Mouse (Mus musculus) left cerebral cortex, postnatal 10 days (tissue): ENCODE data around the gene Lnx2. TPM values are rescaled to one million over a fixed set of nuclear protein-coding genes. Genes with fewer than 3 reads are reported as not detected.

Source experiments
- DNase-seq, 2 experiments: peaks; one replicate each; pipeline ENCODE4 v3.0.0; 2021 to 2022; ENCODE audit warnings: low spot score in 2 of 2, mixed read lengths in 1 of 2; ENCODE audit errors: extremely low spot score in 1 of 2
- intact Hi-C: fragments of 180-260 bp; cut with DNase I; formaldehyde crosslinking; loops from one replicate; pipeline ENCODE4 v1.15.1; 2025
- total RNA-seq, 2 experiments: library from RNA; stranded (reverse); gene quantifications; 2 replicates each; pipeline ENCODE4 v1.2.3; 2021

Gene Lnx2
- total RNA-seq, 2 experiments from 2014 or later, result 5.6 to 6.2 TPM

DNA sequence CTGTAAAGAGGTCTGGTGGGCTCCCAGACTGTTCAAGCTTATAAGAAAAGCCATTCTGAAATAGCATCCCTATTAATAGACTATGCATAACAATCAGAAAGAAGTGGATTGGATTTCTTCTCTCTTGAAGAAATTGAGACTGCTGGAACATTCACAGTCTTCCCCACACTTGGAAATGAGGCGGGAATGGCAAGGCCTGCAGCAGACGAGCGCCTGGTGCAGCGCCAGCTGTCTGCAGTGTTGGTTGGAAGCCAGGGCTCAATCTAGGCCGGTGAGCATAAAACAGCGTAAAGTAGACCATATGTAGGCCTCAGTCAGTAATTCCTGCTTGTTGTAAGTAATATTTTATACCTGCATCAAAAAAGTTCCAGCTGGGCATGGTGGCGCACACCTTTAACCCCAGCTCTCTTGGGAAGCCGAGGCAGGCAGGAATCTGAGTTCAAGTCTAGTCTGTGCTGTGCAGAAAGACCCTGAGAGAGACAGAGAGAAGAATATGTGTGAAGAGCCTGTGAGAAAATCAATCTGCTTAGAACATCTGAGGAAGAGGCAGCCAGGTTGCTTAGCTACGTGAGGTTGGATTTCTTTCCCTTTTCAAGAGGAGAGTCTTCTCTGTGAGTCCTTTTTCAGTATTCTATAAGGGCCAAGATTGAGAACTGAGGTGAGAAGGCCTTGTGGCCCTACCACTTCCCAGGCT lies 9.0 kb upstream of the Lnx2 start:
- intact Hi-C loops, result no loop called here
- DNase-seq, result peak; percentile 79 to 83

DNA sequence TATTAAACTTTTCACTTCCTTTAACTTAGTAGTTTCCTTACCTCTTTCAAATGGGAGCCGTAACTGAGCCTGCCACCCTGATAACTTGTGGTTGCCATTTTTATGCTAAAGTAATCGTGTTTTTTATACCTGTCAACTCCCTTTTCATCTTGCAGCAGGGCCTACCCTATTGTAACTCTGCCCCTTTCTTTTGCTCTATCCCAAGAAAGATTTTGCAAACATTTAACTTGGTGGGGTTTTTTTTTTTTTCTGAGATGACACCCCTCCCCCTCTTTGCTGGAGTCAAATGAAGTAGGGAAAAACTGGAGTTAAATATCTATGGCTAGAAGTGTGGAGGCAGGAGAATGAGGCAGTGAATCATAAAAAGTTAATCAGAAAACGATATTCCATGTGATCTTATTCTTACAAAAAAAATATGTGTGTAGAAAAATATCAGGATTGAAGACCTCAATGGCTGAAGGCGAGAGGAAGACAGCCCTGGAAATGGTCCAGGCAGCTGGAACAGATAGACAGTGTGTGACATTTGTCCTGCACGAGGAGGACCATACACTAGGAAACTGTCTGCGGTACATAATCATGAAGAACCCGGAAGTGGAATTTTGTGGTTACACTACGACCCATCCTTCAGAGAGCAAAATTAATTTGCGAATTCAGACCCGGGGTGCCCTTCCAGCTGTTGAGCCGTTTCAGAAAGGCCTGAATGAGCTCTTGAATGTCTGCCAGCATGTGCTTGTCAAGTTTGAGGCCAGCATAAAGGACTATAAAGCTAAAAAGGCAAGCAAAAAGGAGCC lies 1.9 kb upstream of the Lnx2 start:
- intact Hi-C loops, result loop anchor here (5.0 kb wide), 1 partner anchor 96 kb away; no protein-coding TSS in a partner anchor
- no peak for DNase-seq

DNA sequence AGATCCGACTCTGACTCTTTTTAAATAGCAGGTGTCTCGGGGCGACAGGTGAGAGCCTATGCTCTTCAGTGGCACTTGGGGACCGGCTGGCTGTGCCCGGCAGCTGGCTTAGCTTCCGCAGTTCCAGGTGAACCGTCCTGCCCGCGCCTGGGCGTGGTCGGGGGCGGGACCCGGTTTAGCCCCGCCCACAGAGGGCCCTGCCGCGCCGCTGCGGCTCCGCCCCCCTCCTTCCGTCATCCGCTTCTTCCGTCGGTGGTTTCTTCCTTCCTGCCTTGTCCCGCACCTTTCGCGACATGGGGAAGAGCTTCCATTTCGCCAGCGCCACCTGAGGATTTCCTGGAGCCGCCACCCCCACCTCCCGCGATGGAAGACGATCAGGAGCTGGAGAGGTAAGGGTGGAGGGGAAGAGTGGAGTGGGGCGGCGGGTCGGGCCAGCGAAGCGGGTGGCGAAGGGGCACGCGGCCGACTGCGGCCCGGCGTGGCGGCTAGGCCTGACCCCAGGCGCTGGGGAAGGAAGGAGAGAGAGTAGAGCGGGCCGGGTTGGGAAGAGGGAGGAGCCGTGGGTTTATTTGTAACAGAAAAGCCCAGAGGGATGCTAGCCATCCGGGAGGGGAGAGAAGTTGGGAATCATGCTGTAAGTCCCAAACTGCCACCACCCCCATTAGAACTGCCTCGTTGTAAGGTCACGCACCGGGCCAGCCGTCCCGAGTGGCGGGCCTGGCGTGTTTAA lies 1.1 kb upstream of the Lnx2 start:
- intact Hi-C loops, result loop anchor here (5.0 kb wide), 1 partner anchor 95 kb away; no protein-coding TSS in a partner anchor
- DNase-seq, result peak; percentile 78 to 92

DNA sequence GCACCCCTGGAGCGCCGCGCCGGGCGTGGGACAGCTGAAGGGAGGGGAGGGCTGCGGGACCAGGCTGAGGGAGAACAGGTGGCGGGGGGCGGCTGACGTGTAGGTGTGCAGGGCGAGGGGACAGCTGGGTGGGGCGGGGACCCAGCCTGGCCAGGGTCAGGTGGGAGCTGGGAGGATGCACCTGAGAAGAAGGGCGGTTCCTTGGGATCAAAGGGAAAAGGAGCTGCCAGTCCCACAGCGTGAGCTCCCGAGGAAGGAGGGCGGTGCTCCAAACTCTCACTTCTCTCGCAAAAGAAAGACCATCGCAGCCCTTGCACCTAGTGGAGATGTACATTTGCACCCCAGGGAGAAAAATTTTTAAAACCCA lies 396 bp upstream of the Lnx2 start, which contains the start of gene Polr1d:
Gene Polr1d (plus strand): TSS at position 252 of the 367 bp plus-strand sequence.
- no peak for DNase-seq
- intact Hi-C loops, result loop anchor here (5.0 kb wide), 1 partner anchor 94 kb away; no protein-coding TSS in a partner anchor

DNA sequence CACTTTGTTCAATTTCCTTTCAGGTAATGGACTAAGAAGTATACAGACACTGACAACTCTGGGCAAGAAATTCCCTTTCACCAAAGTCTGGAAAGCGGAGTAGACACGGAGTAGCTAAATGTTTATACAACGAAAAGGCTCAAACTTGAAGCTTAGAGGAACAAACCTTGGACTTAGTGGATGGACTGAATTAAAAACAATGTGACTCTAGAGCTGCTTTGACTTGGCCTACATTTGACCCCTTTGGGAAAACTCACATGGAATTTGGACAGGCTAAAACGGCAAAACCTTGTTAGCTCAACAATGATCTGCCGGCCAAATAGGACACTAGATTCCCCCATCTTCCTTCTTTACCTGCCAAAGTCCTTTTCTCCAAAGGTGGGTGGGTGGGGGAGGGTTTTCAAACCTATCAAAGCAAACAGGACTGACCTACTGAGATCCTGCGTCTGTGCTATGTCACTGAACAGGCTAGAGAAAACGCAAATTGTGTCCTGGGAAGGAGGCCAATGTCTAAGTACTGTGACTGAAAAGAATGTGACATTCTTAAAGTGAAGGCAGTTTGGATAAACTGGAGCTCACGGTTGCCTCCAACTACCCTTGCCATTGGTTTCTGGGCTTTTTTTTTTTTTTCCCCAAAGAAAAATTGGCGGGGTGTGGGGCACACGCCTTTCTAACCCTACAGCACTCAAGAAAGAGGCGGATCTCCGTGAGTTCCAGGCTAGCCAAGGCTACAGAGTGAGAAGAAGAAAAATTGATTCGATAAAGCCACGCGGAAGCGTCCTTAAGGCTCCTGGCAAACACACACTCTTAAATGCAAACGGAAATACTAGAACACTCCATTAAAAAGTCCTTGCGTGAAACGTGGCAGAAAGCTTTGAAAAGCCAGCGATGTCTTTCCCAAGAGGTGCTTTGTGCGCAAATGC lies 1.0 kb downstream of the Lnx2 start:
- intact Hi-C loops, result loop anchor here (5.0 kb wide), 1 partner anchor 93 kb away; no protein-coding TSS in a partner anchor
- no peak for DNase-seq

DNA sequence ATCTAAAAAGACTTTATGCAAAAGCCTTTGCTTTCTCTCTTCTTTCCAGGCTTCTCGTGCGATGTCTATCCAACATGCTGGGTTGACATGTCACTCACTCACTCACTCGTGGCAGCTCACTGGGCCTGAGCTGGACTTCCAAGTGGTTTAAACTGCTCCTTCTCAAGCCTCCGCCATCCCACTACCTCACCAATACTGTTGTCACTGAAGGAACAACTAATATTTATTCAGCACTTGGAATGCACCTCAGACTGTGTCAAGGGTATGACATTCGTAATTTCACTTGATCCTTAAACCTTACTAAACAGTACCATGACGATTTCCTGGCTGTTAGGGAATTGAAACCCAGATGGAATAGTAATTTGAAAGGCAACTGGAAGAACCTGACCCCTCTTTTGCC lies 2.6 kb downstream of the Lnx2 start:
- intact Hi-C loops, result no loop called here
- no peak for DNase-seq

DNA sequence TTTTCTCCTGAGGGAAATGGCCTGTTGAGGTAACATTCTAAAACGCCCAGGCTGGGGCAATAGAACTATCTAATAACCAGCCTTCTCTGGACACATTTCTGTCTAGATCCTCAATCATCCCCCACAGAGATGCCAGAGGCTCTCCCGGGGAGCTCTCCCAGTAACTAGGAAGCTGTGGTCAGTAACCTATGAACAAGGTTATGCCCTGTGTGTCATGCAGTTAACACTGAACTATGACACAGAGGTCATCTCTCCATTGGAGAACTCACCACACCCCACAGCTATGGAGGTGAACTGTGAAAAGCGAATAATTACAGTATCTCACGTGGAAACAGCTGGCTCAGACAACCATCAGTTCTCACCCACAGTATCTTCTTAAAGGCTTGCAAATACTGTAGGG lies 4.5 kb downstream of the Lnx2 start:
- intact Hi-C loops, result no loop called here
- no peak for DNase-seq

DNA sequence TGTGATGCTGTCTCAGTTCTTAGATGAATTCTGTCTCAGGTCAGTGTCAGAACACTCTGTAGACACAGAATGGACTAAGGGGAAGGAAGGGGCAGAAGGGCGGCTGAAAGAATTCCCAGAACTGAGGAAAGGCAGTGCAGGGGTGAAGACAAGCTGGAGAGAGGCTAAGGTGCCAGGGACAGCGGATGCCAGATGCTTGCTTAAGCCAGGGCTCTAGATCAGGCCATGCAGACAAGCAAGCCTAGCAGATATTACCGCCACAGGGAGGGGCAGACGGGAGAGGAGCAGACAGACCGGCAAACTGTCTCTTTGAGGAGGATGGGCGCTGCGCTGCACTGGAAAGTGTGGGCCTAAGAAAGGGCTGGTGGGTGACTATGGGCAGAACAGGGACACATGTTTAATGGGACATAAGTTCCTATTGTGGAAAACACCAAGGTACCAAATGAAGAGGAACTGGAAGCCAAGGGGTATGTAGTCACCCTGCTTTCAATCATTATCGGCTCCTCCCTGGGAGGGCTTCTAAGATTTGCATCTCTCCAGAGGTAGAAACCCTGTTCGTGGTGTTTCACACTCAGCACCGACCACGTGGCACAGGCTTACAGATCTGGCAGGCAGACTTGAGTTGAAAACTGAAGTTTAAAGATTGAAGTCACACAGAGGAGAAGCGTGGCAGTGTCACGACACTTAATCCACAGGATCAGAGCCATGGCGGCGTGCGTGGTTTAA lies 5.4 kb downstream of the Lnx2 start:
- intact Hi-C loops, result no loop called here
- DNase-seq, result no peak

DNA sequence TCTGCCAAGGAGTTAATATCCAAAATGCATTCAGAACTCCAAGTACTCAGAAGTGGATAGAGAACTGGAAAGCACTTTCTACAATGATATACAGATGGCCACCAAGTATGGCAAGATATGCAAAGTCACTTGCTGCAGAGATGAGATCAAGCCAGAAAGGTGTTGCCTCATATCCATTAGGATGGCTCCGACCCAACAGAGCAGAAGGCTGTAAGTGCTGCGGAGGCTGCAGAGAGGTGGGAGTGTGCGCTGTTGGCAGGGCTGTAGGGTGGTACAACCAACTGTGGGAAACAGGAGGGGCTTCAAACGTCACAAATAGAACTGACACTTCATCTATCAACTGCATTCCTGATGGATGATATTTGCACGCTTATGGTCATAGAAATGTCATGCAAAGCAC lies 7.5 kb downstream of the Lnx2 start:
- intact Hi-C loops, result no loop called here
- DNase-seq, result no peak

DNA sequence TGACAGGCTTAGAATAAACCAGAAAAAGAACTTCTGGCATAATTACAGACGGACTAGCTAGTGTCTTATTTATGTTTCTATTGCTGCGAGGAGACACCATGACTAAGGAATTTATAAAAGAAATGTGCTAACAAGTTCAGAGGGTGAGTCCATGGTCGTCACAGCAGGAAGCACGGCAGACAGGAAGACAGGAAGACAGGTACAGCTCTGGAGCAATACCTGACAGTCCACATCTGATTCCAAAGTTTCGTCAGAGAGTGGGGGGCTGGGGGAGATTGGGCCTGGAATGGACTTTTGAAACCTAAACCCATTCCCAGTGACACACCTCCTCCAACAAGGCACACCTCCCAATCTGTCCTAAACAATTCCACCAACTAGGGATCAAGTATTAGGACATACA lies 9.4 kb downstream of the Lnx2 start:
- intact Hi-C loops, result no loop called here
- DNase-seq, result no peak

DNA sequence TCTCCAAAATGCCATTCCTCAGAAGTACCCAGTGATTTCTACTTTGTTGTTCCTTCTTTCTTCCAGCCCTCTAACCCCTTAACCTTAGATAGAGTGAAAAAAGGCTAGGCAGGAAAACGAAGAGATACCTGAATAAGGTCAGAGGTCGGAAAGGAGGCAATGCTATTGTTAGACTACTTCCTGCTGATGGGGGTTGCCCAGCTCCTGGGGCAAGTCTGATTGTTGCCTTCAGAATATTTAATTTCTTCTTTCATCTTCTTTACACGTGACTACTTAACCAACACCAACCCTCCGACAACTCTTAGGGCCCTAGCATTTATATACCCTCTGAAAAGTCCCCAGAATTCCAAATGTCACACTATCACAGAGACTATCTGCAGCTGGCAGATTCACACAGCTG lies 10.3 kb downstream of the Lnx2 start:
- DNase-seq, result no peak
- intact Hi-C loops, result no loop called here

DNA sequence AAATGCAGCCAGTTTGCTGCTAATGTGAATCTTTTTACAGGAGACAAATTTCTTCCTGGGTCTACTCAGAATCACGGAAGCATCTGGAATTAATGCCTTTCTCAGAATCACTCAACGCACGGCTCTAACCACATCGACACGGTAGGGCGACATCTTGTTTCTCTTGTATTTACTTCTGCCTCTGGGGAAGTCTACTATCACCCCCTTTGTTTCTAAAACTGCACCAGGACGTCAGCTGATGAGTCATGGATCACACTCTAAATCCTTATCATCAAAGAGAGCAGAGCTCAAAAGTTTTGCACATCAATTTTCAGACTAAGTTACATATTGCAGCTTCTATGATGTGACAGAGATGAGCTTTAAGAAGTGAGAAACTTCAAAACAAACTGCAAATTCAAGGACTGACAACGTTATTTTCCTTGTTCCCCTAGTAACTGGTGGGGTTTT lies 13.1 kb downstream of the Lnx2 start:
- no peak for DNase-seq
- intact Hi-C loops, result no loop called here

DNA sequence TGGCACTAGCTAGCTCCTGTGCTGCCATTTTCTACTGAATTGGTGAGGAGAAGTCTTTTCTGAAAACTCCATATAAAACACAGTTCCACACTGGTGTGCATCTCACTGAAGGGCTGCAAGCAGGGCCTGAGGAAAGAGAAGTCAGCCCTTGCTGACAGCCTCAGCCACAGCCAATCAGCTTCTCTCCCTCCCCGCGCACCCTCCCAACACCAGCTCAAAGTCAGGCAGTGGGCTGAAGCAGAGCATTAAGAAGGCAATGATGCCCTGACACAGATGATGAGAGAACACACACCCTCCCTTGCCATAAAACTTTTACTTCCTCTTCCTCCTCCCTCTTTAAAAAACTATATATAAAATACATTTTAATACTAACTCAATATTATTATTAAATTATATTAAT lies 16.4 kb downstream of the Lnx2 start:
- DNase-seq, result no peak
- intact Hi-C loops, result no loop called here

DNA sequence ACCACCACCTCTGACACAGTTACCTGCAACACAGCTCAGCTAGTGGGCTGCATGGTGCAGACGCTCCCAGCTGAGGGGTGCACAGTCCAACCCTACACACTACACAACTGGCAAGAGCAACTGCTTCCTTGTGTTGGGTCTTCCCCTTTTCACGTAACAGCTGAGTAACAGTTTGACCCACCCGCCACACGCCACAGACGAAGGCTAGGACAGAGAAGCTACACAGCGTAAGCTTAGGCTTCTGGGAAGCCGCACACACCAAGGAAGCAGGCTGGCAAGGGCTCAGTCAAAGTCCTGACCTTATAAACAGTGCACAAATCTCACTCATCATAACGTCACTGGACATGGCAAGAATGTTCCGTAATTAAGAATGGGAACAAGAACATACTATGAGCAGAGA lies 17.1 kb downstream of the Lnx2 start:
- no peak for DNase-seq
- intact Hi-C loops, result no loop called here

DNA sequence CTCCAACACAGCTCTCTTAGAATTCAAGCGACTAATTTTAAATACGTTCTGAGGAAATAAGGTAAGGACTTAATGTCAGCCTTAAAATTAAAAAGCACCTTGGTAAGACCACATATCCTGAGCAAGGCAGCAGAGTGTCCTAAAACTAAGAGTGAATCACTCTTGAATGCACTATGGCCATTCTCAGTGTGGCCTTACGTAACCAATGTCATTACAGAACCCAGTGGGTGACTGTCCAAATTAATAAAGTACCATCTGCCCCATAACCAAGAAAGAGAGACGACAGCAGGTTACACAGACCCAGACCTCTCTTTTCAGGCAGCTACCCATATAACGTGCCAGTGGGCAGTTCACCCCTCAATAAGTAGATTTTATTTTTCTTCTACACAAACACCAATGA lies 17.7 kb downstream of the Lnx2 start:
- DNase-seq, result no peak
- intact Hi-C loops, result no loop called here

DNA sequence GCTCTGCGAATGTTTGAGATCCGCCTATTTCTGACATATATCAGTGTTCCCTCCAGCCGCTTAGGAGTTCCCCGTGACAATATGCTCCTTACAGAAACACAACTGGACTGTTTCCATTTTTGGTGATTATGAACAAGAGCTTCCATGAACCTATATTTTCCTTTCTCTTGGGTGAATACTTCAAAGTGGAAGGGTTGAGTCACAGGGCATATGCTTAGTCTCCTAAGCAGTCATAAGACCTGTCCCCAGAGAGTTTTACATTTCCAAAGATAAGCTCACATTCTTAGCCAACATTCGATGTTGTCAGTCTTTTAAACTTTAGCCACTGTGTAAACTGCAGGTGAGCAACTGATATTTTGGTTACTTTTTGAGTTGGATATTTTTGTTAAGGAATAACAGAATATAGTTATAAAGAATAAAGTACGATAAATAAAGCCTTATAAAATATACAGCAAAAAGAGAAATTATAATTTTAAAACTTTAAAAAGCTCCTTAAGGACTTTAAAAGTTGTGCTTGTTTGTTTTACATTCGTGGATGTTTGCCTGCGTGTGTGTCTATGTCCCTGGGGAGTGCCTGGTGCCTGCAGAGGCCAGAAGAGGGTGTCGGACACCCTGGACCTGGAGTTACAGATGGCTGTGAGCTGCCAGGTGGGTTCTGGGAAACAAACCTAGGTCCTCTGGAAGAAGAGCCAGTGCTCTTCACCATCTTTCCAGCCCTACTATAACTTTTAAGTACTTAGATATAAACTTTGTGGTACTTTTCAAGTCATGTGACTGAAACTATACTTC lies 18.6 kb downstream of the Lnx2 start:
- intact Hi-C loops, result no loop called here
- no peak for DNase-seq

DNA sequence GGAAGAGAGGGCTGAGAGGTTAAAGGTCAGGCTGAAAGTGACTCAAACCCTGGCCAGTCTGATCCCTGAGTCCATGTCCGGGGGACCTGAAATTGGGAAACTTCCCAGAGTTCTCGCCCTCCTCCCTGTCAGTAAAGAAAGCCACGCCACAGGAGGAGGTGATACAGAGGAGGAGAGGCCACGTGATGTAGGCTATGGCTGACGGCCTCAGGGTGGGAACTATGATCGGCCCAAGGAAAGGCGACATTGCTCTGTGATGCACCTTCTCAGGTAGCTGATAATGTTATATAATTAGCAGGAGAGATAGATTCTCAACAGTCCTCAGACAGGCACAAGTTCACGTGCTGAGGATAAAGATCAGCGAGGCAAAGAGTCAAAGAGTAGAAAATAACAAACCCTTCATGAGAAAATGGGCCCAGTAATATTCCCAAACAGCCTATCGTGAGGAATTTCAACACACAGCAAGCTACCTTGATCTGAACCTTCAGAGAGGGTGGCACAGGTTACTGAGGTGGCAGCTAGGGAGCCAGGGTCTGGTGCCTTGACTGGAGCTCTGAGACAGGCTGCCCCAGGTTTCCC lies 19.6 kb downstream of the Lnx2 start:
- intact Hi-C loops, result no loop called here
- DNase-seq, result no peak
